Mouse (Mus musculus) adrenal gland, postnatal 14 days (tissue): Measurements from ENCODE around the gene Kctd15. TPM values are rescaled to one million over a fixed set of nuclear protein-coding genes. Genes with fewer than 3 reads are reported as not detected.

Experiments
- DNase-seq: peaks from one replicate; pipeline ENCODE4 v3.0.0; 2021; ENCODE audit warnings: mixed read lengths
- total RNA-seq: library from RNA; stranded (reverse); gene quantifications from 2 replicates; pipeline ENCODE4 v1.2.3, GENCODE M21; 2021

The Kctd15 gene
- total RNA-seq, 1 experiment from 2014 or later: 14.5 TPM

- no peak for DNase-seq
Observed at GRCm38 (mm10) chr7:34663145-34663544, 6.6 kb upstream of the Kctd15 start.

- no peak for DNase-seq
Observed at GRCm38 (mm10) chr7:34662227-34662626, 5.7 kb upstream of the Kctd15 start.

GRCm38 (mm10) chr7:34659386-34660085 is 3.0 kb upstream of the Kctd15 start:
- peak; percentile 67 for DNase-seq

GRCm38 (mm10) chr7:34655086-34655839 is 1.3 kb downstream of the Kctd15 start:
- peak; percentile 96 for DNase-seq

- DNase-seq: peak; percentile 77
Observed at GRCm38 (mm10) chr7:34654441-34655085, 2.0 kb downstream of the Kctd15 start.

- DNase-seq: peak; percentile 47
Observed at GRCm38 (mm10) chr7:34653731-34654440, 2.6 kb downstream of the Kctd15 start.

GRCm38 (mm10) chr7:34652751-34653502 is 3.6 kb downstream of the Kctd15 start:
- DNase-seq: peak; percentile 48

GRCm38 (mm10) chr7:34651381-34651780 is 5.2 kb downstream of the Kctd15 start:
- no peak for DNase-seq

GRCm38 (mm10) chr7:34647052-34647451 is 9.5 kb downstream of the Kctd15 start:
- DNase-seq: peak; percentile 90

GRCm38 (mm10) chr7:34646144-34646795 is 10.3 kb downstream of the Kctd15 start:
- peak; percentile 50 for DNase-seq

- no peak for DNase-seq
Observed at GRCm38 (mm10) chr7:34645623-34646022, 10.9 kb downstream of the Kctd15 start.

GRCm38 (mm10) chr7:34644591-34644990 is 11.9 kb downstream of the Kctd15 start:
- no peak for DNase-seq

GRCm38 (mm10) chr7:34643329-34643728 is 13.2 kb downstream of the Kctd15 start:
- DNase-seq: no peak

- no peak for DNase-seq
Observed at GRCm38 (mm10) chr7:34641968-34642367, 14.6 kb downstream of the Kctd15 start.

GRCm38 (mm10) chr7:34639798-34640197 is 16.7 kb downstream of the Kctd15 start:
- no peak for DNase-seq

GRCm38 (mm10) chr7:34636661-34637060 is 19.9 kb downstream of the Kctd15 start:
- DNase-seq: no peak

- DNase-seq: peak; percentile 54
Observed at GRCm38 (mm10) chr7:34632966-34633742, 23.4 kb downstream of the Kctd15 start.

GRCm38 (mm10) chr7:34630211-34631085 is 26.1 kb downstream of the Kctd15 start:
- DNase-seq: peak; percentile 86

GRCm38 (mm10) chr7:34629702-34630210 is 26.8 kb downstream of the Kctd15 start:
- DNase-seq: peak; percentile 50
